Mouse (Mus musculus) liver, embryonic 16.5 days (tissue): ENCODE measurements around the gene Dusp21. TPM values are rescaled to one million over a fixed set of nuclear protein-coding genes. Genes with fewer than 3 reads are reported as not detected.

ENCODE experiments used
- ATAC-seq: fragments of 200-750 bp; cut with Nextera tagmentation; 2 replicates; pipeline ENCODE4 v1.8.0; 2017; ENCODE audit warnings: low read depth, mild to moderate bottlenecking, moderate number of reproducible peaks, moderate library complexity
- H3K27ac ChIP-seq: fragments of 300-500 bp; sonication (generic); 2 replicates; pipeline ENCODE4 v1.5.1; 2014; ENCODE audit warnings: mild to moderate bottlenecking, low read length
- H3K27me3 ChIP-seq: fragments of 300-500 bp; sonication (generic); 2 replicates; pipeline ENCODE4 v1.6.1; 2014; ENCODE audit warnings: low read depth, low read length, mixed read lengths; ENCODE audit not compliant: control insufficient read depth, insufficient read depth
- H3K36me3 ChIP-seq: fragments of 300-500 bp; sonication (generic); 2 replicates; pipeline ENCODE4 v1.6.1; 2014; ENCODE audit warnings: mild to moderate bottlenecking; ENCODE audit not compliant: control insufficient read depth, insufficient read depth
- H3K4me1 ChIP-seq: fragments of 300-500 bp; sonication (generic); 2 replicates; pipeline ENCODE4 v1.6.1; 2014; ENCODE audit warnings: low read depth, low read length, mixed read lengths; ENCODE audit not compliant: control insufficient read depth
- H3K4me2 ChIP-seq: fragments of 300-500 bp; sonication (generic); 2 replicates; pipeline ENCODE4 v1.6.1; 2014; ENCODE audit warnings: low read depth, low read length, mixed read lengths
- H3K4me3 ChIP-seq: fragments of 300-500 bp; sonication (generic); 2 replicates; pipeline ENCODE4 v1.5.1; 2014; ENCODE audit warnings: low read depth, mild to moderate bottlenecking, low read length
- H3K9ac ChIP-seq: fragments of 300-500 bp; sonication (generic); 2 replicates; pipeline ENCODE4 v1.6.1; 2014; ENCODE audit warnings: low read depth, low read length
- H3K9me3 ChIP-seq: fragments of 300-500 bp; sonication (generic); replicated peaks from 2 replicates; pipeline ENCODE4 v1.6.1; 2016; ENCODE audit warnings: low read length; ENCODE audit not compliant: control insufficient read depth
- WGBS: fragments of 180-500 bp; shearing (Covaris S2); extraction: QIAGEN DNeasy Blood & Tissue Kit; methylation state at CpG from one replicate; pipeline ENCODE4 v1.1.7; 2014; ENCODE audit not compliant: insufficient replicate concordance; 5-methylcytosine and 5-hydroxymethylcytosine counted together
- polyA plus RNA-seq: library from polyadenylated mRNA; unstranded; fragments of >200 nt; fragmentation: Nextera tagmentation; extraction: Ambion mirVana; gene quantifications from 2 replicates; pipeline ENCODE4 v1.2.1, GENCODE M21; 2015

The Dusp21 gene
- polyA plus RNA-seq, 1 experiment from 2014 or later: not detected

- Histone ChIP-seq H3K9me3 (no peaks in the 10 kb centered on the region), H3K4me1 (no peaks in the 10 kb centered on the region; the same call in none of the 2 replicates), H3K4me2 (no peak overlapping the region), H3K9ac (no peak overlapping the region), H3K36me3 (no peaks in the 10 kb centered on the region), H3K4me3 (no peak overlapping the region), H3K27ac (no peak overlapping the region), H3K27me3 (no peaks in the 10 kb centered on the region)
- ATAC-seq: no peak
- 87% methylated on average over 1 of the region's 1 CpGs for WGBS
Observed at GRCm38 (mm10) chrX:18168940-18169339, 23.3 kb downstream of the Dusp21 start.

- H3K27ac ChIP-seq: no peak overlapping the region
- H3K9me3 ChIP-seq: no peaks in the 10 kb centered on the region
- no peaks in the 10 kb centered on the region for H3K36me3 ChIP-seq
- 53% methylated on average over 4 of the region's 4 CpGs for WGBS
- no peak for ATAC-seq
- no peak overlapping the region for H3K9ac ChIP-seq
- no peak overlapping the region for H3K4me2 ChIP-seq
- peaks cover 5% of the 10 kb centered on the region for H3K4me1 ChIP-seq
- no peak overlapping the region for H3K4me3 ChIP-seq
- H3K27me3 ChIP-seq: no peaks in the 10 kb centered on the region
Observed at GRCm38 (mm10) chrX:18174831-18175230, 29.2 kb downstream of the Dusp21 start.

- Histone ChIP-seq H3K9ac (no peak overlapping the region), H3K27ac (no peak overlapping the region), H3K36me3 (no peaks in the 10 kb centered on the region), H3K4me1 (peaks cover 5% of the 10 kb centered on the region), H3K9me3 (no peaks in the 10 kb centered on the region), H3K27me3 (no peaks in the 10 kb centered on the region), H3K4me3 (no peak overlapping the region), H3K4me2 (no peak overlapping the region)
- no peak for ATAC-seq
- 73% methylated on average over 4 of the region's 4 CpGs for WGBS
Observed at GRCm38 (mm10) chrX:18177803-18178202, 32.1 kb downstream of the Dusp21 start.

GRCm38 (mm10) chrX:18179492-18179891 lies 33.8 kb downstream of the Dusp21 start:
- H3K27ac ChIP-seq: no peak overlapping the region
- H3K4me2 ChIP-seq: no peak overlapping the region
- 3% methylated on average over 1 of the region's 1 CpGs for WGBS
- H3K4me3 ChIP-seq: no peak overlapping the region
- H3K36me3 ChIP-seq: no peaks in the 10 kb centered on the region
- no peaks in the 10 kb centered on the region for H3K27me3 ChIP-seq
- peaks cover 5% of the 10 kb centered on the region for H3K4me1 ChIP-seq
- ATAC-seq: peak; percentile 55
- H3K9ac ChIP-seq: no peak overlapping the region
- no peaks in the 10 kb centered on the region for H3K9me3 ChIP-seq

- H3K27ac ChIP-seq: no peak overlapping the region
- no peaks in the 10 kb centered on the region for H3K36me3 ChIP-seq
- no peak overlapping the region for H3K9ac ChIP-seq
- H3K4me3 ChIP-seq: no peak overlapping the region
- H3K27me3 ChIP-seq: no peaks in the 10 kb centered on the region
- no peak for ATAC-seq
- H3K4me1 ChIP-seq: peaks cover 4% of the 10 kb centered on the region
- H3K4me2 ChIP-seq: no peak overlapping the region
- H3K9me3 ChIP-seq: no peaks in the 10 kb centered on the region
Observed at GRCm38 (mm10) chrX:18187203-18187602, 41.5 kb downstream of the Dusp21 start.

- H3K9ac ChIP-seq: no peak overlapping the region
- no peaks in the 10 kb centered on the region for H3K9me3 ChIP-seq
- WGBS: 51% methylated on average over 2 of the region's 2 CpGs
- no peak overlapping the region for H3K27ac ChIP-seq
- peaks cover 4% of the 10 kb centered on the region for H3K4me1 ChIP-seq
- ATAC-seq: no peak
- no peaks in the 10 kb centered on the region for H3K27me3 ChIP-seq
- H3K4me2 ChIP-seq: no peak overlapping the region
- no peak overlapping the region for H3K4me3 ChIP-seq
- H3K36me3 ChIP-seq: no peaks in the 10 kb centered on the region
Observed at GRCm38 (mm10) chrX:18188293-18188692, 42.6 kb downstream of the Dusp21 start.

Other genes starting within 250 kb of the Dusp21 start
- gene Kdm6a, start 16.7 kb downstream of the Dusp21 start, polyA plus RNA-seq: 18.3 and 23.3 TPM in 2 replicates